Mouse (Mus musculus): ENCODE measurements around the gene Cstb. TPM values are rescaled to one million over a fixed set of nuclear protein-coding genes. Genes with fewer than 3 reads are reported as not detected.

Gene Cstb
- polyA plus RNA-seq, 1 experiment from 2014 or later, result 675 TPM

DNA sequence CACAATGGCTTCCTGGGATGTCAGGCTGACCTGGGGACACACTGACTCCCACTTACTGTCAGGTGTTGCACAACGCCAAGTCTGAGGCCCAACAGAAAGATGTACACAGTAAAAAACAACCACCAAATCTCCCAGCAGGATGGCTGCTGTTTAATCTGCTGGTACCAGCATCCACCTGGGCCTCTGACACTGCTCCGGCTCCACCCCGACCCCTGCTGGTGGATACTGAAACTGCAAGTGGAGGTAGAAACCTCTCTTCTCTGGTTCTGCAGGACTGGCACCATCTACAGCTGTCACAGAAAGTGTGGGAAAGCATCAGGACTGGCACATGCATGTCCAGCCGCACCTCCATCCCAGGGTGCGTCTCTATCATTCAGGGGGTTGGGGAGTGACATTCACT is 12.6 kb downstream of the Cstb start:
- no peak overlapping the region for H3K4me2 ChIP-seq (replicated peaks; ENCODE audit: low read depth)
- DNase-seq (ENCODE audit: low spot score) (peak; percentile 84), ATAC-seq (ENCODE audit: low FRiP score, low TSS enrichment) (peak; percentile 19; the same call in 1 of the 2 replicates)
- no peak overlapping the region for H3K9ac ChIP-seq (ENCODE audit: low read length)
- no peaks in the 10 kb centered on the region for H3K4me1 ChIP-seq (replicated peaks; ENCODE audit: control insufficient read depth, insufficient read depth)
- H3K9me3 ChIP-seq (ENCODE audit: control insufficient read depth, low read length), result no peaks in the 10 kb centered on the region
- H3K4me3 ChIP-seq (ENCODE audit: low read depth, low read length), result no peak overlapping the region
- TF ChIP-seq EP300 (optimal IDR thresholded peaks at IDR 0.05) (no peak), CTCF (IDR thresholded peaks at IDR 0.05; ENCODE audit: low read depth) (peak; percentile 97)
- no peaks in the 10 kb centered on the region for H3K36me3 ChIP-seq (ENCODE audit: control insufficient read depth, insufficient read depth, low read length)
- H3K27me3 ChIP-seq (ENCODE audit: control insufficient read depth, insufficient read depth, low read length), result no peaks in the 10 kb centered on the region
- WGBS, result 8% methylated on average over 5 of the region's 5 CpGs
- no peak overlapping the region for H3K27ac ChIP-seq (replicated peaks)

DNA sequence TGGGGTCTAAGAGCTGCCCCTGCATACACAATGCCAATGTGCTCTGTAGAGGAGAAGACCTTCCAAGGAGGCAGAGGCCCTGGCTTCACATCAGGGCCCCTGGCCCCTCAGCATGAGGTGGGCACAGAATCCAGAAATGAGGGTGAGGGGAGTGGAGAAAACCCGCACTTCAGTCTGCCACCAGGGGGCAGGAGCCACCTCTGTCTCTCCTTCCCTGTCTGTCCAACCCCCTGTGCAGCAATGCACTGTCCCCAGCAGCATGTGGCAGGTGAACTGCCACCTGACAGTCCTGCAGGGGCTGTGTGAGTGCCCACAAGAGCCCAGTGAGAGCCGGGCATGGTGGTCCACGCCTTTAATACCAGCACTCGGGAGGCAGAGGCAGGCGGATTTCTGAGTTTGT is 14.1 kb downstream of the Cstb start:
- Histone ChIP-seq H3K36me3 (ENCODE audit: control insufficient read depth, insufficient read depth, low read length) (no peaks in the 10 kb centered on the region), H3K9me3 (ENCODE audit: control insufficient read depth, low read length) (no peaks in the 10 kb centered on the region), H3K4me2 (replicated peaks; ENCODE audit: low read depth) (no peak overlapping the region), H3K4me1 (replicated peaks; ENCODE audit: control insufficient read depth, insufficient read depth) (no peaks in the 10 kb centered on the region), H3K27ac (replicated peaks) (no peak overlapping the region), H3K4me3 (ENCODE audit: low read depth, low read length) (no peak overlapping the region), H3K27me3 (ENCODE audit: control insufficient read depth, insufficient read depth, low read length) (no peaks in the 10 kb centered on the region), H3K9ac (ENCODE audit: low read length) (no peak overlapping the region)
- no peak for DNase-seq (ENCODE audit: low spot score)
- 55% methylated on average over 5 of the region's 5 CpGs for WGBS
- peak; percentile 69 for TF ChIP-seq CTCF (IDR thresholded peaks at IDR 0.05; ENCODE audit: low read depth)
- TF ChIP-seq EP300 (optimal IDR thresholded peaks at IDR 0.05), result no peak
- no peak for ATAC-seq (ENCODE audit: low FRiP score, low TSS enrichment)

DNA sequence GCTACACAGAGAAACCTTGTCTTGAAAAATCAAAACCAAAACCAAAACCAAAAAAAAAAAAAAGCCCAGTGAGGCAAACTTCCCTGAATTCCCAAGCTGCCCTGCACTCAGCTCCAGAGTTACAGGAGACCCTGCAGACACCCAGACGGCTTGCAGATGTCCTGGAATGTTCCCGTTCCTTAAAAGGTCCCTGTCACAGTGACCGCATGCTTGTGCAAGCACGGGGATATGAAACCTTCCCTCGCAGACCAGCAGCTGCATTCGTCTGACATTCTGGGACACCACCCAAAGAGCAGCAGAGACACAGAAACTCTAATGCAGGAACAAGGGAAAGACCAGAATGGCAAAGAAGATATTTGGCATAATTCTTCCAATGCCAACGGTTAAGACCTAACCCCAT is 14.5 kb downstream of the Cstb start:
- no peaks in the 10 kb centered on the region for H3K9me3 ChIP-seq (ENCODE audit: control insufficient read depth, low read length)
- no peaks in the 10 kb centered on the region for H3K27me3 ChIP-seq (ENCODE audit: control insufficient read depth, insufficient read depth, low read length)
- H3K4me2 ChIP-seq (replicated peaks; ENCODE audit: low read depth), result no peak overlapping the region
- 76% methylated on average over 7 of the region's 7 CpGs for WGBS
- no peak for DNase-seq (ENCODE audit: low spot score)
- no peaks in the 10 kb centered on the region for H3K36me3 ChIP-seq (ENCODE audit: control insufficient read depth, insufficient read depth, low read length)
- H3K27ac ChIP-seq (replicated peaks), result no peak overlapping the region
- no peak for ATAC-seq (ENCODE audit: low FRiP score, low TSS enrichment)
- H3K9ac ChIP-seq (ENCODE audit: low read length), result no peak overlapping the region
- no peak for TF ChIP-seq EP300 (optimal IDR thresholded peaks at IDR 0.05)
- no peak for TF ChIP-seq CTCF (IDR thresholded peaks at IDR 0.05; ENCODE audit: low read depth)
- H3K4me1 ChIP-seq (replicated peaks; ENCODE audit: control insufficient read depth, insufficient read depth), result no peaks in the 10 kb centered on the region
- no peak overlapping the region for H3K4me3 ChIP-seq (ENCODE audit: low read depth, low read length)

DNA sequence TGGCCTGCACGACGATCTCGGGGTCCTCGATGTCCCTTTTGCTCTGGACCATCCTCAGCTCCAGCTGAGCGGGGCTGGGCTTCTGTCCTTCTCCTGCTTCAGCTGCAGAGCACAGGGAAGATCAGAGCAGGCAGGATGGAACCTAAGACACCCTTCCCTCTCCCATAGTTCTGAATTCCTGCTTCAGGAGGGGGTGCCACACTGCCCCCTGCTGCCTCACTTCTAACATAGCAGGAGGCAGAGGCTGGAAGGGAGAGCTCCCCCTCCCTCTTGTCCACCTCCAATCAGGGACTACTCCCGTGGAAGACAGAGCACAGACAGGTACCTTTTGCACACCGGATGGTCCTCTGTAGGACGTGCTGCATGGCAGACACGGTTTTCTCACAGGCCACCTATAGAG is 15.3 kb downstream of the Cstb start:
- Histone ChIP-seq H3K4me2 (replicated peaks; ENCODE audit: low read depth) (no peak overlapping the region), H3K4me3 (ENCODE audit: low read depth, low read length) (no peak overlapping the region), H3K27me3 (ENCODE audit: control insufficient read depth, insufficient read depth, low read length) (no peaks in the 10 kb centered on the region), H3K36me3 (ENCODE audit: control insufficient read depth, insufficient read depth, low read length) (0 out of 2 replicates have a peak, but pooled peaks cover 2% of the 10 kb centered on the region), H3K27ac (replicated peaks) (no peak overlapping the region), H3K4me1 (replicated peaks; ENCODE audit: control insufficient read depth, insufficient read depth) (no peaks in the 10 kb centered on the region), H3K9me3 (ENCODE audit: control insufficient read depth, low read length) (no peaks in the 10 kb centered on the region), H3K9ac (ENCODE audit: low read length) (no peak overlapping the region)
- TF ChIP-seq EP300 (optimal IDR thresholded peaks at IDR 0.05) (no peak), CTCF (IDR thresholded peaks at IDR 0.05; ENCODE audit: low read depth) (peak; percentile 77)
- 71% methylated on average over 9 of the region's 9 CpGs for WGBS
- ATAC-seq (ENCODE audit: low FRiP score, low TSS enrichment) (no peak), DNase-seq (ENCODE audit: low spot score) (peak; percentile 42)

DNA sequence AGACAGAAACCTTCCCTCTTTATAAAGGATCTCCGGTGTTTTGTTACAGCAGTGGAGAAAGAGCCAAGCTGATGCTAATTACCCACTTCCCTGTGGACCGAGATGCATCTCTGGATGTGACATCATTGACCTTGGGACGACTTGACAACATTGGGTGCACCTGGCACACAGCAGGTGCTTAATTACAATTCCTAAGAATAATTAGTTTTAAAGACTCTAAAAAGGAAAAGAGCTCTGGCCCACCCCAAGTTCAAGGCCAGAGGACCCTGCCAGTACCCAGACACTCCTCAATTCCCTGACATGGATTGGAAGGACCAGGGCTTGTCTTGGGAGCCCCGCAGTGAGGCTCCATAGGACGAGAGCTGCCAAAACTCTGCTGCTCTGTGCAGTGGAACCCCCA is 16.1 kb downstream of the Cstb start:
- DNase-seq (ENCODE audit: low spot score) (no peak), ATAC-seq (ENCODE audit: low FRiP score, low TSS enrichment) (no peak)
- Histone ChIP-seq H3K4me3 (ENCODE audit: low read depth, low read length) (no peak overlapping the region), H3K9ac (ENCODE audit: low read length) (no peak overlapping the region), H3K4me2 (replicated peaks; ENCODE audit: low read depth) (no peak overlapping the region), H3K27me3 (ENCODE audit: control insufficient read depth, insufficient read depth, low read length) (no peaks in the 10 kb centered on the region), H3K4me1 (replicated peaks; ENCODE audit: control insufficient read depth, insufficient read depth) (no peaks in the 10 kb centered on the region), H3K36me3 (ENCODE audit: control insufficient read depth, insufficient read depth, low read length) (0 out of 2 replicates have a peak, but pooled peaks cover 2% of the 10 kb centered on the region), H3K27ac (replicated peaks) (no peak overlapping the region), H3K9me3 (ENCODE audit: control insufficient read depth, low read length) (no peaks in the 10 kb centered on the region)
- no peak for TF ChIP-seq EP300 (optimal IDR thresholded peaks at IDR 0.05)
- TF ChIP-seq CTCF (IDR thresholded peaks at IDR 0.05; ENCODE audit: low read depth), result no peak
- 87% methylated on average over 5 of the region's 5 CpGs for WGBS

DNA sequence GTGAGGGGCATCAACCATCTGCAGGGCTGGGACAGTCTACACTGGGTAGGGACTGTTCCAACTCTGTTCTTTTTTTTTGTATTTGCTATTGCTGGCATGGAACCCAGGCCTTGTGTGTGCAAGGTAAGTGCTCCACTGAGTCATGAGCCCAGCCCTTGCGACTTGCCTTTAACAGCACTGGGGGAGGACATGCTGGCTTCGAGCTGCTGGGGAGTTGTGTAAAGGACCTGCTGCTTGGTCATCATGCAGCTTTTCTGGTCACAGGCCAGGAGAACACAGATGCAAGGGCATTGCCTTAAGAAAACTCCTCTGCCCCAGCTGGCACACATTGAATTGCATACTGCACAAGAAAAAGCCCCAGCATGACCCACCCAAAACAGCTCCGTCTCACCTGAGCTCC is 16.8 kb downstream of the Cstb start:
- Histone ChIP-seq H3K4me1 (replicated peaks; ENCODE audit: control insufficient read depth, insufficient read depth) (no peaks in the 10 kb centered on the region), H3K9ac (ENCODE audit: low read length) (no peak overlapping the region), H3K9me3 (ENCODE audit: control insufficient read depth, low read length) (no peaks in the 10 kb centered on the region), H3K27ac (replicated peaks) (no peak overlapping the region), H3K36me3 (ENCODE audit: control insufficient read depth, insufficient read depth, low read length) (0 out of 2 replicates have a peak, but pooled peaks cover 2% of the 10 kb centered on the region), H3K27me3 (ENCODE audit: control insufficient read depth, insufficient read depth, low read length) (no peaks in the 10 kb centered on the region), H3K4me3 (ENCODE audit: low read depth, low read length) (no peak overlapping the region), H3K4me2 (replicated peaks; ENCODE audit: low read depth) (no peak overlapping the region)
- DNase-seq (ENCODE audit: low spot score) (no peak), ATAC-seq (ENCODE audit: low FRiP score, low TSS enrichment) (no peak)
- WGBS, result 91% methylated on average over 3 of the region's 3 CpGs
- no peak for TF ChIP-seq EP300 (optimal IDR thresholded peaks at IDR 0.05)
- no peak for TF ChIP-seq CTCF (IDR thresholded peaks at IDR 0.05; ENCODE audit: low read depth)

Data from stomach, postnatal 0 days (tissue).